Mouse (Mus musculus) kidney, adult 2 months (tissue): ENCODE measurements around the gene Dnaaf2.

Experiments
- CTCF ChIP-seq: fragments of 200-500 bp; conservative IDR thresholded peaks from 2 replicates; pipeline ENCODE4 v1.5.1; 2011; ENCODE audit warnings: low read depth, mild to moderate bottlenecking, control low read depth, low read length, moderate library complexity, mixed read lengths; ENCODE audit not compliant: insufficient read depth, insufficient read length
- POLR2A ChIP-seq: fragments of 200-500 bp; IDR thresholded peaks from one replicate; pipeline ENCODE4 v1.6.1; 2011; ENCODE audit warnings: low read depth, low read length, control low read depth

- TF ChIP-seq CTCF (no peak), POLR2A (no peak)
Measured at GRCm38 (mm10) chr12:69227776-69228466, 29.7 kb upstream of the Dnaaf2 start, which contains the start of gene Pole2.
